Mouse (Mus musculus) liver, postnatal 0 days (tissue): ENCODE measurements at regions not wholly inside any gene's neighbourhood (a gene's known extent, or its start where the extent isn't known, plus 50 kb on each side); places are given as distances from the start of the nearest gene placed in this dataset.

Source experiments
- CTCF ChIP-seq: sonication (generic); IDR thresholded peaks from 2 replicates; pipeline ENCODE4 v1.5.1; 2016; ENCODE audit warnings: antibody characterized with exemption, low read depth
- EP300 ChIP-seq: IDR thresholded peaks from 2 replicates; pipeline ENCODE4 v1.6.1; 2016; ENCODE audit warnings: antibody characterized with exemption, low read depth, mild to moderate bottlenecking

DNA sequence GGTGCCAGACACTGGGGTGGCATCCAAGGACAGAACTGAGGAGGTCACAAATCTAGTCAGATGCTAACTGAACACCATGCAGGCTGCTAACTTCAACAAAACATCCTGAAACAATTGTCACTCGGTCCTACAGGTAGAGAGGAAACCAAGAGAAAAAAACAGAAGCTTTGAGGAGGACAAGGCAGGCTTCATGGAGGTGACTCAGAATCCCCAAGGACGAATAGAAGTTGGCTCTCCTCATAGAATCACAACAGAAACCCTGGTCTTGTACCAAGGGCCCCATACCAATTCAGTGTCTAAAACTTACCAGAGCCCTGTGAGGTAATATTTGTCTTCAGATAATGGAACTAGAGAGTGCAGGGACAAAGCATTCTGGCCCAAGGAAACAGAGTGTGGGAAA is 206.1 kb upstream of the Tle3 start:
- TF ChIP-seq CTCF (no peak), EP300 (no peak)
